Comparison of ENCODE assay signal across 8 mouse cellular contexts in the genomic region with DNA sequence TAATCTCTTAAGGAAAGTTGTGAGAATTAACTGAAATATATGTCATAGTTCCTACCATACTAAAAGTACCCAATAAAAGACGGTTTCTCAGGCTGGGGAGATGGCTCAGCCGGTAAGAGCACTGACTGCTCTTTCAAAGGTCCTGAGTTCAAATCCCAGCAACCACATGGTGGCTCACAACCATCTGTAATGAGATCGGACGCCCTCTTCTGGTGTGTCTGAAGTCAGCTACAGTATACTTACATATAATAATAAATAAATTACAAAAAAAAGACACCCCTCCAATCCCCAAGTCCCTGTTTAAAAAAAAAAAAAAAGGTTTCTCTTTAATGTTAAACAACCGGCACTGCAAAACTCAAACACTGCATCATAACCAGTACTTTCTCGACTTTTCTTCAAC. TPM values are rescaled to one million over a fixed set of nuclear protein-coding genes. Genes with fewer than 3 reads are reported as not detected.
A peak's percentile ranks its signal among the peaks of the same experiment; 100 is the strongest.
DNase-seq lines count a peak whose midpoint lies in the region; ATAC-seq and TF ChIP-seq lines count a peak whose summit lies in the region.
"Not testable (repeated sequence)": the region's sequence is repeated elsewhere in the genome, so short reads cannot be mapped to it uniquely, and the experiment has no call there.

No protein-coding gene starts in this region.

- not testable (repeated sequence) for TF ChIP-seq EP300 in CH12.LX (IDR thresholded peaks at IDR 0.05; ENCODE audit: low read length)

- in situ Hi-C loops in CH12.LX (cut with MboI; ENCODE audit: low pct_ligation_motif_present, low pct_unique_long_range_greater_than_20kb, low sequenced_read_pairs): loop anchor here (5.0 kb wide), 1 partner anchor 47 kb away; no protein-coding TSS in a partner anchor

- peaks cover 17% of the 10 kb centered on the region for H3K79me2 ChIP-seq in CH12.LX (replicated peaks; ENCODE audit: control insufficient read depth, extremely low read depth, insufficient read depth, poor library complexity, severe bottlenecking)

- not testable (repeated sequence) for H3K27ac ChIP-seq in CH12.LX (ENCODE audit: insufficient read depth, low read depth); hindbrain, embryonic 11.5 days (ENCODE audit: low read depth, low read length); liver, embryonic 12.5 days
- H3K27ac ChIP-seq in embryonic facial prominence, embryonic 13.5 days: peak overlapping the region; percentile 91; the same call in 1 of the 2 replicates
- H3K27ac ChIP-seq in gastrocnemius, adult 2 months: peak overlapping the region; percentile 90
- peak overlapping the region; percentile 92; the same call in 1 of the 2 replicates for H3K27ac ChIP-seq in kidney, embryonic 15.5 days
- H3K27ac ChIP-seq in midbrain, embryonic 10.5 days (replicated peaks): peak overlapping the region; percentile 97
- 0 out of 2 replicates have a peak overlapping the region, but pooled peaks have one; percentile 86 for H3K27ac ChIP-seq in neural tube, embryonic 15.5 days (replicated peaks)

- not testable (repeated sequence) for H3K9me3 ChIP-seq in CH12.LX (replicated peaks; ENCODE audit: low read length); embryonic facial prominence, embryonic 13.5 days; hindbrain, embryonic 11.5 days (ENCODE audit: control insufficient read depth, low read length); kidney, embryonic 15.5 days (replicated peaks); liver, embryonic 12.5 days (replicated peaks); midbrain, embryonic 10.5 days (replicated peaks); neural tube, embryonic 15.5 days (replicated peaks)

- not testable (repeated sequence) for TF ChIP-seq POLR2A in CH12.LX (IDR thresholded peaks at IDR 0.05; ENCODE audit: low read depth, low read length)

- DNase-seq in CH12.LX (ENCODE audit: extremely low read depth); gastrocnemius, adult 2 months; hindbrain, embryonic 11.5 days (ENCODE audit: low spot score); midbrain, embryonic 10.5 days (ENCODE audit: low spot score): not testable (repeated sequence)

- H3K4me1 ChIP-seq in CH12.LX (ENCODE audit: control insufficient read depth in 1 of 2, insufficient read depth in 2 of 2): peaks cover 0 to 20% of the 10 kb centered on the region in 2 experiments; a peak in 2 of 4 replicates
- not testable (repeated sequence) for H3K4me1 ChIP-seq in embryonic facial prominence, embryonic 13.5 days; hindbrain, embryonic 11.5 days (replicated peaks; ENCODE audit: control insufficient read depth, insufficient read depth, low read length)
- H3K4me1 ChIP-seq in kidney, embryonic 15.5 days: peaks cover 13% of the 10 kb centered on the region
- H3K4me1 ChIP-seq in liver, embryonic 12.5 days: peaks cover 40% of the 10 kb centered on the region
- peaks cover 13% of the 10 kb centered on the region for H3K4me1 ChIP-seq in midbrain, embryonic 10.5 days
- H3K4me1 ChIP-seq in neural tube, embryonic 15.5 days: peaks cover 12% of the 10 kb centered on the region

- dilution Hi-C loops in CH12.LX (cut with MboI; ENCODE audit: extremely low pct_ligation_motif_present, extremely low pct_unique_long_range_greater_than_20kb, low sequenced_read_pairs): not testable (repeated sequence)

- intact Hi-C loops in gastrocnemius, adult 2 months (cut with DNase I): loop anchor here (5.0 to 10.0 kb wide), 3 partner anchors 162 to 304 kb away; partner anchors contain the start of genes Apmap and Entpd6

- ATAC-seq in embryonic facial prominence, embryonic 13.5 days (ENCODE audit: insufficient number of reproducible peaks, insufficient read depth, low FRiP score, low TSS enrichment, low read depth); hindbrain, embryonic 11.5 days (ENCODE audit: low FRiP score); kidney, embryonic 15.5 days (replicated peaks; ENCODE audit: low FRiP score); liver, embryonic 12.5 days; neural tube, embryonic 15.5 days (ENCODE audit: low FRiP score): not testable (repeated sequence)

- 51% methylated on average over 6 of the region's 6 CpGs for WGBS in embryonic facial prominence, embryonic 13.5 days
- 49% methylated on average over 6 of the region's 6 CpGs for WGBS in hindbrain, embryonic 11.5 days
- 49% methylated on average over 6 of the region's 6 CpGs for WGBS in kidney, embryonic 15.5 days
- 39% methylated on average over 6 of the region's 6 CpGs for WGBS in liver, embryonic 12.5 days (ENCODE audit: insufficient replicate concordance)
- 54% methylated on average over 6 of the region's 6 CpGs for WGBS in midbrain, embryonic 10.5 days
- 45% methylated on average over 6 of the region's 6 CpGs for WGBS in neural tube, embryonic 15.5 days

- H3K4me2 ChIP-seq in CH12.LX (ENCODE audit: insufficient read depth, low read depth, poor library complexity, severe bottlenecking): peak overlapping the region; percentile 79; the same call in 1 of the 2 replicates
- H3K4me2 ChIP-seq in embryonic facial prominence, embryonic 13.5 days: peak overlapping the region; percentile 70
- H3K4me2 ChIP-seq in hindbrain, embryonic 11.5 days (replicated peaks; ENCODE audit: low read depth, low read length): not testable (repeated sequence)
- peak overlapping the region; percentile 72 for H3K4me2 ChIP-seq in kidney, embryonic 15.5 days
- H3K4me2 ChIP-seq in liver, embryonic 12.5 days: peak overlapping the region; percentile 83
- peak overlapping the region; percentile 62 for H3K4me2 ChIP-seq in neural tube, embryonic 15.5 days

- peak overlapping the region; percentile 66 for H3K9ac ChIP-seq in CH12.LX (ENCODE audit: insufficient read depth, low read depth)
- H3K9ac ChIP-seq in embryonic facial prominence, embryonic 13.5 days: 0 out of 2 replicates have a peak overlapping the region, but pooled peaks have one; percentile 78
- 0 out of 2 replicates have a peak overlapping the region, but pooled peaks have one; percentile 65 for H3K9ac ChIP-seq in hindbrain, embryonic 11.5 days (ENCODE audit: low read depth, low read length)
- H3K9ac ChIP-seq in kidney, embryonic 15.5 days: not testable (repeated sequence)
- peak overlapping the region; percentile 78 for H3K9ac ChIP-seq in liver, embryonic 12.5 days
- 0 out of 2 replicates have a peak overlapping the region, but pooled peaks have one; percentile 55 for H3K9ac ChIP-seq in neural tube, embryonic 15.5 days (replicated peaks)

- not testable (repeated sequence) for TF ChIP-seq RAD21 in CH12.LX (IDR thresholded peaks at IDR 0.05; ENCODE audit: low read depth, low read length)

- not testable (repeated sequence) for H3K36me3 ChIP-seq in CH12.LX (replicated peaks in 1 of 2; ENCODE audit: control insufficient read depth in 1 of 2, insufficient read depth in 1 of 2, low read length in 1 of 2); embryonic facial prominence, embryonic 13.5 days; hindbrain, embryonic 11.5 days (ENCODE audit: control insufficient read depth, insufficient read depth, low read length); kidney, embryonic 15.5 days; liver, embryonic 12.5 days; midbrain, embryonic 10.5 days; neural tube, embryonic 15.5 days

- TF ChIP-seq CTCF in CH12.LX (conservative IDR thresholded peaks at IDR 0.05 in 1 of 2, IDR thresholded peaks at IDR 0.05 in 1 of 2; ENCODE audit: low read depth in 2 of 2, low read length in 2 of 2): peak in 1 of 2 experiments; percentile 14; a peak in 1 of 4 replicates
- TF ChIP-seq CTCF in gastrocnemius, adult 2 months (IDR thresholded peaks at IDR 0.05): not testable (repeated sequence)

- peak overlapping the region in 2 of 3 experiments; percentile 67 to 84 for H3K4me3 ChIP-seq in CH12.LX (replicated peaks in 1 of 3; ENCODE audit: low read depth in 2 of 3, low read length in 2 of 3, poor library complexity in 1 of 3)
- peak overlapping the region; percentile 70 for H3K4me3 ChIP-seq in embryonic facial prominence, embryonic 13.5 days
- H3K4me3 ChIP-seq in gastrocnemius, adult 2 months: peak overlapping the region; percentile 82
- H3K4me3 ChIP-seq in hindbrain, embryonic 11.5 days (ENCODE audit: low read depth, low read length): peak overlapping the region; percentile 64; the same call in 1 of the 2 replicates
- peak overlapping the region; percentile 64 for H3K4me3 ChIP-seq in kidney, embryonic 15.5 days (replicated peaks)
- peak overlapping the region; percentile 78 for H3K4me3 ChIP-seq in liver, embryonic 12.5 days
- peak overlapping the region; percentile 75 for H3K4me3 ChIP-seq in midbrain, embryonic 10.5 days
- peak overlapping the region; percentile 89 for H3K4me3 ChIP-seq in neural tube, embryonic 15.5 days (replicated peaks)

- not testable (repeated sequence) for H3K27me3 ChIP-seq in CH12.LX (replicated peaks); embryonic facial prominence, embryonic 13.5 days; hindbrain, embryonic 11.5 days (ENCODE audit: control insufficient read depth, insufficient read depth, low read length); kidney, embryonic 15.5 days; liver, embryonic 12.5 days (replicated peaks); midbrain, embryonic 10.5 days (ENCODE audit: low read depth, poor library complexity, severe bottlenecking); neural tube, embryonic 15.5 days (replicated peaks)

RNA-seq across cellular contexts. Expression of gene Gins1, which starts 3.7 kb away (rescaled TPM):
- total RNA-seq in CH12.LX (2012; rRNA removed) (41.4 and 47.1 TPM in 2 replicates), CH12.LX (2014; rRNA removed) (65.9 and 81.4 TPM in 2 replicates)
- polyA plus RNA-seq in CH12.LX (2012; ENCODE audit: insufficient read length, low read depth): 68.4 and 76.7 TPM in 2 replicates
- 52.2 and 54.9 TPM in 2 replicates for polyA plus RNA-seq in embryonic facial prominence, embryonic 13.5 days (2015; fragmentation: Nextera tagmentation; extraction: Ambion mirVana)
- 1 to 10 TPM; 2.2 to 2.4 TPM for total RNA-seq in gastrocnemius, adult 2 months (2021)
- polyA plus RNA-seq in hindbrain, embryonic 11.5 days (2014; fragmentation: Nextera tagmentation; extraction: Ambion mirVana): 66.0 and 67.5 TPM in 2 replicates
- polyA plus RNA-seq in kidney, embryonic 15.5 days (2015; fragmentation: Nextera tagmentation; extraction: Ambion mirVana): 49.3 TPM in 2 replicates
- polyA plus RNA-seq in liver, embryonic 12.5 days (2016; fragmentation: Nextera tagmentation; extraction: Ambion mirVana): 50.2 and 51.1 TPM in 2 replicates
- polyA plus RNA-seq in midbrain, embryonic 10.5 days (2016; fragmentation: Nextera tagmentation; extraction: Ambion mirVana): 78.8 and 81.0 TPM in 2 replicates
- polyA plus RNA-seq in neural tube, embryonic 15.5 days (2015; fragmentation: Nextera tagmentation; extraction: Ambion mirVana): 12.8 and 16.1 TPM in 2 replicates

RNA-seq across cellular contexts. Expression of gene Abhd12, which starts 4.3 kb away (rescaled TPM):
- total RNA-seq in CH12.LX (2012; rRNA removed) (43.6 and 45.5 TPM in 2 replicates), CH12.LX (2014; rRNA removed) (51.5 and 51.9 TPM in 2 replicates)
- polyA plus RNA-seq in CH12.LX (2012; ENCODE audit: insufficient read length, low read depth): 45.7 and 51.3 TPM in 2 replicates
- 68.2 and 69.5 TPM in 2 replicates for polyA plus RNA-seq in embryonic facial prominence, embryonic 13.5 days (2015; fragmentation: Nextera tagmentation; extraction: Ambion mirVana)
- total RNA-seq in gastrocnemius, adult 2 months (2021): 10 to 100 TPM; 24.3 to 25.4 TPM
- 56.2 and 60.5 TPM in 2 replicates for polyA plus RNA-seq in hindbrain, embryonic 11.5 days (2014; fragmentation: Nextera tagmentation; extraction: Ambion mirVana)
- polyA plus RNA-seq in kidney, embryonic 15.5 days (2015; fragmentation: Nextera tagmentation; extraction: Ambion mirVana): 62.3 and 63.5 TPM in 2 replicates
- polyA plus RNA-seq in liver, embryonic 12.5 days (2016; fragmentation: Nextera tagmentation; extraction: Ambion mirVana): 24.9 and 25.3 TPM in 2 replicates
- polyA plus RNA-seq in midbrain, embryonic 10.5 days (2016; fragmentation: Nextera tagmentation; extraction: Ambion mirVana): 47.0 and 53.0 TPM in 2 replicates
- polyA plus RNA-seq in neural tube, embryonic 15.5 days (2015; fragmentation: Nextera tagmentation; extraction: Ambion mirVana): 126 and 148 TPM in 2 replicates
